Mouse (Mus musculus) hindbrain, embryonic 10.5 days (tissue): ENCODE measurements at regions not wholly inside any gene's neighbourhood (a gene's known extent, or its start where the extent isn't known, plus 50 kb on each side); places are given as distances from the start of the nearest gene placed in this dataset.

Experiments
- DNase-seq: peaks from one replicate; pipeline ENCODE4 v3.0.0-alpha.2; 2017; ENCODE audit warnings: low spot score
- H3K27ac ChIP-seq: fragments of 300-500 bp; sonication (generic); 2 replicates; pipeline ENCODE4 v1.5.1; 2016; ENCODE audit warnings: mild to moderate bottlenecking, moderate library complexity
- H3K27me3 ChIP-seq: fragments of 300-500 bp; sonication (generic); 2 replicates; pipeline ENCODE4 v1.6.1; 2016; ENCODE audit warnings: mild to moderate bottlenecking; ENCODE audit not compliant: poor library complexity, insufficient read depth, severe bottlenecking
- H3K36me3 ChIP-seq: fragments of 300-500 bp; sonication (generic); 2 replicates; pipeline ENCODE4 v1.6.1; 2016; ENCODE audit warnings: mild to moderate bottlenecking, moderate library complexity
- H3K4me1 ChIP-seq: fragments of 300-500 bp; sonication (generic); replicated peaks from 2 replicates; pipeline ENCODE4 v1.6.1; 2016; ENCODE audit warnings: mild to moderate bottlenecking
- H3K4me3 ChIP-seq: fragments of 300-500 bp; sonication (generic); 2 replicates; pipeline ENCODE4 v1.5.1; 2016; ENCODE audit warnings: mild to moderate bottlenecking, moderate library complexity
- H3K9me3 ChIP-seq: fragments of 300-500 bp; sonication (generic); 2 replicates; pipeline ENCODE4 v1.6.1; 2016; ENCODE audit warnings: mild to moderate bottlenecking, moderate library complexity
- WGBS: fragments of 180-500 bp; shearing (Covaris S2); methylation state at CpG from one replicate; pipeline ENCODE4 v1.1.7; 2016; 5-methylcytosine and 5-hydroxymethylcytosine counted together

GRCm38 (mm10) chr7:78045456-78045855 lies 692.4 kb downstream of the Ntrk3 start:
- no peak for DNase-seq
- H3K9me3 ChIP-seq = no peaks in the 10 kb centered on the region
- no peaks in the 10 kb centered on the region for H3K4me1 ChIP-seq
- 69% methylated on average over 5 of the region's 5 CpGs for WGBS
- H3K27ac ChIP-seq = no peak overlapping the region
- H3K36me3 ChIP-seq = no peaks in the 10 kb centered on the region
- H3K27me3 ChIP-seq = no peaks in the 10 kb centered on the region
- no peak overlapping the region for H3K4me3 ChIP-seq

GRCm38 (mm10) chr7:78031032-78031431 lies 706.8 kb downstream of the Ntrk3 start:
- H3K27me3 ChIP-seq = no peaks in the 10 kb centered on the region
- H3K9me3 ChIP-seq = no peaks in the 10 kb centered on the region
- no peaks in the 10 kb centered on the region for H3K36me3 ChIP-seq
- WGBS = 77% methylated on average over 2 of the region's 2 CpGs
- DNase-seq = no peak
- no peak overlapping the region for H3K27ac ChIP-seq
- H3K4me3 ChIP-seq = no peak overlapping the region
- H3K4me1 ChIP-seq = no peaks in the 10 kb centered on the region

GRCm38 (mm10) chr7:78026992-78027615 lies 710.7 kb downstream of the Ntrk3 start:
- Histone ChIP-seq H3K9me3 (no peaks in the 10 kb centered on the region), H3K27me3 (no peaks in the 10 kb centered on the region), H3K4me3 (no peak overlapping the region), H3K4me1 (no peaks in the 10 kb centered on the region), H3K27ac (no peak overlapping the region), H3K36me3 (no peaks in the 10 kb centered on the region)
- 82% methylated on average over 4 of the region's 4 CpGs for WGBS
- DNase-seq = no peak

GRCm38 (mm10) chr7:78023591-78023990 lies 714.2 kb downstream of the Ntrk3 start:
- 95% methylated on average over 1 of the region's 1 CpGs for WGBS
- H3K27me3 ChIP-seq = no peaks in the 10 kb centered on the region
- no peaks in the 10 kb centered on the region for H3K9me3 ChIP-seq
- DNase-seq = no peak
- H3K36me3 ChIP-seq = no peaks in the 10 kb centered on the region
- no peaks in the 10 kb centered on the region for H3K4me1 ChIP-seq
- no peak overlapping the region for H3K27ac ChIP-seq
- no peak overlapping the region for H3K4me3 ChIP-seq

GRCm38 (mm10) chr7:78023075-78023474 lies 714.7 kb downstream of the Ntrk3 start:
- H3K36me3 ChIP-seq = no peaks in the 10 kb centered on the region
- no peak overlapping the region for H3K27ac ChIP-seq
- DNase-seq = no peak
- H3K4me1 ChIP-seq = no peaks in the 10 kb centered on the region
- no peaks in the 10 kb centered on the region for H3K27me3 ChIP-seq
- 78% methylated on average over 3 of the region's 3 CpGs for WGBS
- no peak overlapping the region for H3K4me3 ChIP-seq
- no peaks in the 10 kb centered on the region for H3K9me3 ChIP-seq

- H3K9me3 ChIP-seq = no peaks in the 10 kb centered on the region
- no peak overlapping the region for H3K4me3 ChIP-seq
- no peaks in the 10 kb centered on the region for H3K36me3 ChIP-seq
- no peak for DNase-seq
- WGBS = 65% methylated on average over 6 of the region's 6 CpGs
- no peaks in the 10 kb centered on the region for H3K27me3 ChIP-seq
- H3K4me1 ChIP-seq = no peaks in the 10 kb centered on the region
- no peak overlapping the region for H3K27ac ChIP-seq
Measured at GRCm38 (mm10) chr7:78013631-78014030, 724.2 kb downstream of the Ntrk3 start.

GRCm38 (mm10) chr7:78003086-78003485 lies 734.7 kb downstream of the Ntrk3 start:
- 69% methylated on average over 2 of the region's 2 CpGs for WGBS
- no peak for DNase-seq
- H3K9me3 ChIP-seq = no peaks in the 10 kb centered on the region
- H3K4me1 ChIP-seq = no peaks in the 10 kb centered on the region
- H3K36me3 ChIP-seq = no peaks in the 10 kb centered on the region
- H3K27me3 ChIP-seq = no peaks in the 10 kb centered on the region
- H3K27ac ChIP-seq = no peak overlapping the region
- no peak overlapping the region for H3K4me3 ChIP-seq

- 85% methylated on average over 2 of the region's 2 CpGs for WGBS
- no peak overlapping the region for H3K27ac ChIP-seq
- no peaks in the 10 kb centered on the region for H3K9me3 ChIP-seq
- no peak overlapping the region for H3K4me3 ChIP-seq
- no peak for DNase-seq
- H3K36me3 ChIP-seq = no peaks in the 10 kb centered on the region
- H3K27me3 ChIP-seq = no peaks in the 10 kb centered on the region
- H3K4me1 ChIP-seq = peaks cover 8% of the 10 kb centered on the region; the same call in 1 of the 2 replicates
Measured at GRCm38 (mm10) chr7:77993840-77994239, 744.0 kb downstream of the Ntrk3 start.

GRCm38 (mm10) chr7:77990150-77990549 lies 747.7 kb downstream of the Ntrk3 start:
- H3K4me1 ChIP-seq = peaks cover 8% of the 10 kb centered on the region; the same call in 1 of the 2 replicates
- 65% methylated on average over 10 of the region's 10 CpGs for WGBS
- H3K27ac ChIP-seq = no peak overlapping the region
- no peak for DNase-seq
- no peaks in the 10 kb centered on the region for H3K27me3 ChIP-seq
- H3K4me3 ChIP-seq = no peak overlapping the region
- H3K9me3 ChIP-seq = no peaks in the 10 kb centered on the region
- H3K36me3 ChIP-seq = no peaks in the 10 kb centered on the region

- DNase-seq = no peak
- H3K36me3 ChIP-seq = no peaks in the 10 kb centered on the region
- H3K9me3 ChIP-seq = no peaks in the 10 kb centered on the region
- no peak overlapping the region for H3K4me3 ChIP-seq
- 0 out of 2 replicates have a peak, but pooled peaks cover 8% of the 10 kb centered on the region for H3K4me1 ChIP-seq
- WGBS = 71% methylated on average over 5 of the region's 5 CpGs
- H3K27ac ChIP-seq = no peak overlapping the region
- no peaks in the 10 kb centered on the region for H3K27me3 ChIP-seq
Measured at GRCm38 (mm10) chr7:77988177-77988576, 749.6 kb downstream of the Ntrk3 start.

- no peak for DNase-seq
Measured at GRCm38 (mm10) chr7:77966658-77967057, 771.2 kb downstream of the Ntrk3 start.

GRCm38 (mm10) chr7:77933366-77933765 lies 804.4 kb downstream of the Ntrk3 start:
- Histone ChIP-seq H3K27me3 (no peaks in the 10 kb centered on the region), H3K9me3 (no peaks in the 10 kb centered on the region), H3K27ac (no peak overlapping the region), H3K4me3 (no peak overlapping the region), H3K4me1 (peaks cover 7% of the 10 kb centered on the region), H3K36me3 (no peaks in the 10 kb centered on the region)
- DNase-seq = no peak
- 71% methylated on average over 2 of the region's 2 CpGs for WGBS

More at GRCm38 (mm10) chr7:77966658-77967057, 771.2 kb downstream of the Ntrk3 start:
- Histone ChIP-seq H3K4me1 (no peaks in the 10 kb centered on the region), H3K27ac (no peak overlapping the region), H3K4me3 (no peak overlapping the region), H3K27me3 (no peaks in the 10 kb centered on the region), H3K9me3 (no peaks in the 10 kb centered on the region), H3K36me3 (no peaks in the 10 kb centered on the region)
- WGBS = 89% methylated on average over 2 of the region's 2 CpGs

- DNase-seq = peak; percentile 16
- H3K4me3 ChIP-seq = no peak overlapping the region
- H3K27ac ChIP-seq = no peak overlapping the region
- WGBS = 78% methylated on average over 4 of the region's 4 CpGs
- H3K4me1 ChIP-seq = peaks cover 10% of the 10 kb centered on the region
- H3K9me3 ChIP-seq = no peaks in the 10 kb centered on the region
- H3K27me3 ChIP-seq = no peaks in the 10 kb centered on the region
- H3K36me3 ChIP-seq = no peaks in the 10 kb centered on the region
Measured at GRCm38 (mm10) chr7:77928479-77929467, 809.0 kb downstream of the Ntrk3 start.
